Mouse (Mus musculus): Measurements from ENCODE around the gene Cux2.
A peak's percentile ranks its signal among the peaks of the same experiment; 100 is the strongest.

DNA sequence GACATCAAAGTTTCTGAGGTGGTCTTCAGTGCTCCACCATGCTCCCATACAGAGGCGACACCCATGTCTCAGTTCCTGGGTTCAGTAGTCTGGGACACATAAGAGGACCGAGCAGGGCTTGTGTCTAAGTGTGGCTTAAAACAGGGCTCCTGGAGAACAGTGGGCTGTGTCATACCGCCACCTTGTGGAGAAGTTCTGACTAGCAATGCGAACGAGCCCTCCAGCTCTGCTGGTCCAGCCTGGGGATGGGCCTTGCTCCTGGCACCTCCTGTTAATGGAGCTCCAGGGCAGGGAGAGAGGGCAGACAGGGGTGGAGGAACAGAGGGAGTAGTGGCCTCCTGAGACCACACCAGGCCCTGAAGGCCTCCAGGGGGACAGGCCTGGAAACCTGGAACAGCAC lies 39.0 kb upstream of the Cux2 start:
- TF ChIP-seq CTCF (IDR thresholded peaks at IDR 0.05; ENCODE audit: insufficient read depth, low read length) (peak; percentile 97), POLR2A (IDR thresholded peaks at IDR 0.05; ENCODE audit: borderline replicate concordance, extremely low read depth, low read depth, low read length) (no peak)
